ENCODE assay signal across 8 mouse cellular contexts in genomic region chrX:93674432-93674831, GRCm38 (mm10). TPM values are rescaled to one million over a fixed set of nuclear protein-coding genes. Genes with fewer than 3 reads are reported as not detected.
DNase-seq lines count a peak whose midpoint lies in the region; ATAC-seq lines count a peak whose summit lies in the region.

No protein-coding gene starts in this region.

- H3K4me1 ChIP-seq in forebrain, embryonic 16.5 days (replicated peaks; ENCODE audit: control insufficient read depth, insufficient read depth, low read length), result no peaks in the 10 kb centered on the region
- H3K4me1 ChIP-seq in liver, embryonic 15.5 days (replicated peaks), result peaks cover 22% of the 10 kb centered on the region

- H3K9ac ChIP-seq in forebrain, embryonic 16.5 days (replicated peaks; ENCODE audit: low read depth, low read length), result peak overlapping the region; percentile 25
- H3K9ac ChIP-seq in liver, embryonic 15.5 days, result peak overlapping the region; percentile 40

- peak overlapping the region; percentile 49 for H3K4me3 ChIP-seq in forebrain, embryonic 16.5 days (replicated peaks; ENCODE audit: low read length)
- H3K4me3 ChIP-seq in liver, embryonic 15.5 days (replicated peaks), result peak overlapping the region; percentile 63

- WGBS in forebrain, embryonic 16.5 days, result 47% methylated on average over 3 of the region's 3 CpGs
- 24% methylated on average over 3 of the region's 3 CpGs for WGBS in liver, embryonic 15.5 days (ENCODE audit: insufficient replicate concordance)

- peak; percentile 4 for DNase-seq in cerebellum, adult 11-12 months
- no peak for DNase-seq in cerebellum, adult 9-10 months
- peak; percentile 23 for DNase-seq in 3T3-L1 (ENCODE audit: low read depth, low spot score)
- DNase-seq in adrenal gland, adult 2 months, result no peak
- no peak for DNase-seq in right cerebral cortex, postnatal 36 days (ENCODE audit: low spot score in 2 of 2)
- DNase-seq in gastrocnemius, postnatal 14 days, result no peak

- peak; percentile 9; the same call in 1 of the 2 replicates for ATAC-seq in forebrain, embryonic 16.5 days
- peak; percentile 8 for ATAC-seq in liver, embryonic 15.5 days (ENCODE audit: insufficient read depth)

- H3K4me2 ChIP-seq in forebrain, embryonic 16.5 days (ENCODE audit: low read length), result peak overlapping the region; percentile 54
- H3K4me2 ChIP-seq in liver, embryonic 15.5 days, result peak overlapping the region; percentile 66

- H3K9me3 ChIP-seq in forebrain, embryonic 16.5 days (ENCODE audit: control insufficient read depth, low read length), result no peaks in the 10 kb centered on the region
- H3K9me3 ChIP-seq in liver, embryonic 15.5 days (replicated peaks), result no peaks in the 10 kb centered on the region

- H3K27ac ChIP-seq in forebrain, embryonic 16.5 days (ENCODE audit: low read length), result peak overlapping the region; percentile 77
- H3K27ac ChIP-seq in liver, embryonic 15.5 days (replicated peaks), result peak overlapping the region; percentile 96

- no peaks in the 10 kb centered on the region for H3K36me3 ChIP-seq in forebrain, embryonic 16.5 days (ENCODE audit: control insufficient read depth, insufficient read depth)
- no peaks in the 10 kb centered on the region for H3K36me3 ChIP-seq in liver, embryonic 15.5 days (replicated peaks)

- H3K27me3 ChIP-seq in forebrain, embryonic 16.5 days (replicated peaks; ENCODE audit: control insufficient read depth, insufficient read depth, low read length), result no peaks in the 10 kb centered on the region
- no peaks in the 10 kb centered on the region for H3K27me3 ChIP-seq in liver, embryonic 15.5 days

- intact Hi-C loops in gastrocnemius, postnatal 14 days (cut with DNase I; ENCODE audit: low total_unique reads), result no loop called here

RNA-seq across cellular contexts. Expression of gene Pcyt1b, which starts 19.8 kb away (rescaled TPM):
- 26.9 and 30.5 TPM in 2 replicates for polyA plus RNA-seq in forebrain, embryonic 16.5 days (2015; fragmentation: Nextera tagmentation; extraction: Ambion mirVana)
- polyA plus RNA-seq in liver, embryonic 15.5 days (2015; fragmentation: Nextera tagmentation; extraction: Ambion mirVana), result 7.9 and 8.1 TPM in 2 replicates
- under 1 TPM; 0.69 TPM for total RNA-seq in adrenal gland, adult 2 months (2021)
- polyA plus RNA-seq in adrenal gland, adult 2 months (2012; rRNA removed), result 0.18 and 0.22 TPM in 2 replicates
- under 1 TPM; 0.90 to 0.91 TPM for total RNA-seq in gastrocnemius, postnatal 14 days (2021)

RNA-seq across cellular contexts. Expression of gene Pola1, which starts 42.5 kb away (rescaled TPM):
- polyA plus RNA-seq in forebrain, embryonic 16.5 days (2015; fragmentation: Nextera tagmentation; extraction: Ambion mirVana), result 10.8 and 11.2 TPM in 2 replicates
- polyA plus RNA-seq in liver, embryonic 15.5 days (2015; fragmentation: Nextera tagmentation; extraction: Ambion mirVana), result 14.4 and 14.5 TPM in 2 replicates
- total RNA-seq in adrenal gland, adult 2 months (2021), result 1 to 10 TPM; 7.4 to 9.3 TPM
- 0.10 and 0.11 TPM in 2 replicates for polyA plus RNA-seq in adrenal gland, adult 2 months (2012; rRNA removed)
- total RNA-seq in gastrocnemius, postnatal 14 days (2021), result 1 to 10 TPM; 3.7 to 4.3 TPM

Comparison
In these comparisons a context has a peak if more than half of its experiments do, and no peak if none do; other contexts are left out.
1. DNase-seq: peak in cerebellum, adult 11-12 months (single experiment) and 3T3-L1 (single experiment); none in cerebellum, adult 9-10 months (single experiment), adrenal gland, adult 2 months (single experiment), right cerebral cortex, postnatal 36 days (0 of 2) and gastrocnemius, postnatal 14 days (single experiment).
2. RNA of gene Pola1, which starts 42.5 kb away (polyA plus RNA-seq): 14.4 to 14.5 TPM in liver, embryonic 15.5 days and 10.8 to 11.2 TPM in forebrain, embryonic 16.5 days; 0.10 to 0.11 TPM in adrenal gland, adult 2 months; every median in the first group is over 10 times any median in the second.